Mouse (Mus musculus) hindbrain, postnatal 0 days (tissue): Measurements from ENCODE around the gene Cacna1b. TPM values are rescaled to one million over a fixed set of nuclear protein-coding genes. Genes with fewer than 3 reads are reported as not detected.

ENCODE experiments used
- ATAC-seq: fragments of 200-750 bp; cut with Nextera tagmentation; 2 replicates; pipeline ENCODE4 v1.8.0; 2017; ENCODE audit warnings: mild to moderate bottlenecking, moderate TSS enrichment, moderate library complexity
- DNase-seq: peaks from one replicate; pipeline ENCODE4 v3.0.0-alpha.2; 2015; ENCODE audit warnings: low spot score
- H3K27ac ChIP-seq: fragments of 300-500 bp; sonication (generic); 2 replicates; pipeline ENCODE4 v1.5.1; 2014; ENCODE audit warnings: mild to moderate bottlenecking
- H3K27me3 ChIP-seq: fragments of 300-500 bp; sonication (generic); 2 replicates; pipeline ENCODE4 v1.6.1; 2014; ENCODE audit warnings: low read length, mixed read lengths; ENCODE audit not compliant: insufficient read depth
- H3K36me3 ChIP-seq: fragments of 300-500 bp; sonication (generic); 2 replicates; pipeline ENCODE4 v1.6.1; 2014; ENCODE audit warnings: low read length, mixed read lengths; ENCODE audit not compliant: insufficient read depth
- H3K4me1 ChIP-seq: fragments of 300-500 bp; sonication (generic); 2 replicates; pipeline ENCODE4 v1.6.1; 2014; ENCODE audit warnings: antibody characterized with exemption, low read length, mixed read lengths; ENCODE audit not compliant: insufficient read depth
- H3K4me2 ChIP-seq: fragments of 300-500 bp; sonication (generic); 2 replicates; pipeline ENCODE4 v1.6.1; 2014; ENCODE audit warnings: low read depth, mild to moderate bottlenecking, low read length, moderate library complexity, mixed read lengths
- H3K4me3 ChIP-seq: fragments of 300-500 bp; sonication (generic); 2 replicates; pipeline ENCODE4 v1.5.1; 2014; ENCODE audit warnings: low read length
- H3K9ac ChIP-seq: fragments of 300-500 bp; sonication (generic); replicated peaks from 2 replicates; pipeline ENCODE4 v1.6.1; 2014; ENCODE audit warnings: mild to moderate bottlenecking, low read length, moderate library complexity, mixed read lengths
- H3K9me3 ChIP-seq: fragments of 300-500 bp; sonication (generic); 2 replicates; pipeline ENCODE4 v1.6.1; 2016; ENCODE audit warnings: low read length, mixed read lengths
- CTCF ChIP-seq: IDR thresholded peaks from 2 replicates; pipeline ENCODE4 v1.5.1; 2016; ENCODE audit warnings: antibody characterized with exemption, control low read depth, low read depth
- WGBS: fragments of 180-500 bp; shearing (Covaris S2); extraction: QIAGEN DNeasy Blood & Tissue Kit; methylation state at CpG from one replicate; pipeline ENCODE4 v1.1.7; 2014; 5-methylcytosine and 5-hydroxymethylcytosine counted together
- polyA plus RNA-seq: library from polyadenylated mRNA; unstranded; fragments of >200 nt; fragmentation: Nextera tagmentation; extraction: Ambion mirVana; gene quantifications from 2 replicates; pipeline ENCODE4 v1.2.1, GENCODE M21; 2015
- total RNA-seq: library from RNA; depleted of rRNA; stranded (reverse); fragments of >200 nt; gene quantifications from 2 replicates; pipeline ENCODE4 v1.2.3, GENCODE M21; 2014; rRNA removed

Gene Cacna1b
- total and polyA plus RNA-seq, 2 experiments from 2014 or later: 11.8 to 103 TPM

GRCm38 (mm10) chr2:24562547-24563290, 200.2 kb downstream of the Cacna1b start:
- no peaks in the 10 kb centered on the region for H3K4me1 ChIP-seq
- H3K9ac ChIP-seq: no peak overlapping the region
- H3K4me3 ChIP-seq: no peak overlapping the region
- no peaks in the 10 kb centered on the region for H3K36me3 ChIP-seq
- H3K27me3 ChIP-seq: no peaks in the 10 kb centered on the region
- no peak for TF ChIP-seq CTCF
- H3K4me2 ChIP-seq: no peak overlapping the region
- no peaks in the 10 kb centered on the region for H3K9me3 ChIP-seq
- WGBS: 68% methylated on average over 7 of the region's 7 CpGs
- ATAC-seq (no peak), DNase-seq (no peak)
- H3K27ac ChIP-seq: no peak overlapping the region

GRCm38 (mm10) chr2:24561946-24562345, 201.0 kb downstream of the Cacna1b start:
- Histone ChIP-seq H3K4me2 (no peak overlapping the region), H3K27me3 (no peaks in the 10 kb centered on the region), H3K4me1 (no peaks in the 10 kb centered on the region), H3K36me3 (no peaks in the 10 kb centered on the region), H3K27ac (no peak overlapping the region), H3K4me3 (no peak overlapping the region), H3K9me3 (no peaks in the 10 kb centered on the region), H3K9ac (no peak overlapping the region)
- TF ChIP-seq CTCF: no peak; the same call in 1 of the 2 replicates
- no peak for ATAC-seq
- WGBS: 82% methylated on average over 6 of the region's 6 CpGs
- no peak for DNase-seq

- DNase-seq (no peak), ATAC-seq (no peak)
- no peaks in the 10 kb centered on the region for H3K27me3 ChIP-seq
- no peak overlapping the region for H3K27ac ChIP-seq
- no peak overlapping the region for H3K4me2 ChIP-seq
- no peak for TF ChIP-seq CTCF
- no peak overlapping the region for H3K4me3 ChIP-seq
- H3K9ac ChIP-seq: no peak overlapping the region
- H3K9me3 ChIP-seq: no peaks in the 10 kb centered on the region
- H3K4me1 ChIP-seq: no peaks in the 10 kb centered on the region
- 73% methylated on average over 5 of the region's 5 CpGs for WGBS
- no peaks in the 10 kb centered on the region for H3K36me3 ChIP-seq
Observed at GRCm38 (mm10) chr2:24560201-24560600, 202.8 kb downstream of the Cacna1b start.

DNA sequence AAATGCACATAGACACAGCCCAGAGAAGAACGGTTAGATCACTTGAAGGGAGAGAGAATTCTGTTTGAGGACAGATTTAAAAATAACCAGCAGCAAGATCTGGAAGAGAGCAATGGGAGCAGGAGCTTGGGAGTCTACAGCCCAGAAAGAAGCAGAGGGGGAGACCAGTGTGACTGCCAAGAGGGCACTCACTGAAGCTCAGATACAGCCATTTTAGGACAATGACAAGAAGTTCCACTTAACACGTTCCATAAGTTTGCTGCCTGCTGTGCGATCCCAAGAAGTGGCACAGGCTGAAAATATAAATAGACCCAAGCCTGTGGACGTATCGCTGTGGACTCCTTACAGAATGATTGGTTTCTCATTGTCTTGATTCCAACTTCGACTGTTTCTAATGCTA, 206.6 kb downstream of the Cacna1b start:
- no peaks in the 10 kb centered on the region for H3K4me1 ChIP-seq
- no peak overlapping the region for H3K4me3 ChIP-seq
- no peak overlapping the region for H3K4me2 ChIP-seq
- no peak overlapping the region for H3K9ac ChIP-seq
- no peaks in the 10 kb centered on the region for H3K36me3 ChIP-seq
- H3K9me3 ChIP-seq: no peaks in the 10 kb centered on the region
- H3K27me3 ChIP-seq: no peaks in the 10 kb centered on the region
- no peak for DNase-seq
- WGBS: 65% methylated on average over 6 of the region's 6 CpGs
- no peak for ATAC-seq
- no peak for TF ChIP-seq CTCF
- H3K27ac ChIP-seq: no peak overlapping the region

GRCm38 (mm10) chr2:24553962-24554361, 209.0 kb downstream of the Cacna1b start:
- WGBS: 58% methylated on average over 7 of the region's 7 CpGs

More at GRCm38 (mm10) chr2:24553962-24554361, 209.0 kb downstream of the Cacna1b start:
- Histone ChIP-seq H3K9me3 (no peaks in the 10 kb centered on the region), H3K27me3 (no peaks in the 10 kb centered on the region), H3K27ac (no peak overlapping the region), H3K36me3 (no peaks in the 10 kb centered on the region), H3K4me1 (no peaks in the 10 kb centered on the region), H3K4me2 (no peak overlapping the region), H3K4me3 (no peak overlapping the region), H3K9ac (no peak overlapping the region)
- DNase-seq: no peak
- no peak for ATAC-seq
- no peak for TF ChIP-seq CTCF

Other genes starting within 250 kb of the Cacna1b start
- gene Ehmt1, start 156.5 kb upstream of the Cacna1b start, total RNA-seq: 52.0 and 79.8 TPM in 2 replicates
- gene Ehmt1, start 156.5 kb upstream of the Cacna1b start, polyA plus RNA-seq: 61.8 and 63.1 TPM in 2 replicates
- 78.8 and 80.7 TPM in 2 replicates for gene Arrdc1, start 172.1 kb upstream of the Cacna1b start, total RNA-seq
- gene Arrdc1, start 172.1 kb upstream of the Cacna1b start, polyA plus RNA-seq: 39.8 and 41.9 TPM in 2 replicates
- 23.2 and 25.6 TPM in 2 replicates for gene Zmynd19, start 186.6 kb upstream of the Cacna1b start, total RNA-seq
- 19.2 and 21.0 TPM in 2 replicates for gene Zmynd19, start 186.6 kb upstream of the Cacna1b start, polyA plus RNA-seq
- 38.9 and 45.8 TPM in 2 replicates for gene Dph7, start 199.2 kb upstream of the Cacna1b start, total RNA-seq
- 32.1 and 35.7 TPM in 2 replicates for gene Dph7, start 199.2 kb upstream of the Cacna1b start, polyA plus RNA-seq
- gene Mrpl41, start 211.9 kb upstream of the Cacna1b start, total RNA-seq: 52.0 and 52.7 TPM in 2 replicates
- 197 and 201 TPM in 2 replicates for gene Mrpl41, start 211.9 kb upstream of the Cacna1b start, polyA plus RNA-seq
- 6.7 and 7.6 TPM in 2 replicates for gene Pnpla7, start 212.9 kb upstream of the Cacna1b start, total RNA-seq
- gene Pnpla7, start 212.9 kb upstream of the Cacna1b start, polyA plus RNA-seq: 4.1 and 4.8 TPM in 2 replicates